Mouse (Mus musculus): ENCODE data around the gene Scarb1. TPM values are rescaled to one million over a fixed set of nuclear protein-coding genes. Genes with fewer than 3 reads are reported as not detected.

Scarb1 gene
- polyA plus RNA-seq, 1 experiment from 2014 or later, result 60.6 TPM

Other genes starting within 250 kb of the Scarb1 start
- 21.4 and 24.6 TPM in 2 replicates for gene Ncor2, start 161.9 kb downstream of the Scarb1 start, polyA plus RNA-seq (2015; fragmentation: Nextera tagmentation; extraction: Ambion mirVana)
- gene Gm10382, start 48.2 kb upstream of the Scarb1 start, polyA plus RNA-seq (2015; fragmentation: Nextera tagmentation; extraction: Ambion mirVana), result 0.32 and 0.37 TPM in 2 replicates
- gene Ubc, start 49.1 kb upstream of the Scarb1 start, polyA plus RNA-seq (2015; fragmentation: Nextera tagmentation; extraction: Ambion mirVana), result 1,047 and 1,111 TPM in 2 replicates
- gene Dhx37, start 93.0 kb upstream of the Scarb1 start, polyA plus RNA-seq (2015; fragmentation: Nextera tagmentation; extraction: Ambion mirVana), result 8.4 and 10.8 TPM in 2 replicates
- gene Bri3bp, start 100.5 kb upstream of the Scarb1 start, polyA plus RNA-seq (2015; fragmentation: Nextera tagmentation; extraction: Ambion mirVana), result 27.7 and 31.8 TPM in 2 replicates
- gene Aacs, start 134.7 kb upstream of the Scarb1 start, polyA plus RNA-seq (2015; fragmentation: Nextera tagmentation; extraction: Ambion mirVana), result 75.4 and 79.3 TPM in 2 replicates
- gene Tmem132b, start 190.7 kb upstream of the Scarb1 start, polyA plus RNA-seq (2015; fragmentation: Nextera tagmentation; extraction: Ambion mirVana), result 0.26 and 0.37 TPM in 2 replicates